Mouse (Mus musculus) spleen, postnatal 14 days (tissue): ENCODE results near the gene Col6a6.

Experiments used
- DNase-seq, 2 experiments: peaks; one replicate each; pipeline ENCODE4 v3.0.0; 2021 to 2022; ENCODE audit warnings: low spot score in 2 of 2

The Col6a6 gene

DNA sequence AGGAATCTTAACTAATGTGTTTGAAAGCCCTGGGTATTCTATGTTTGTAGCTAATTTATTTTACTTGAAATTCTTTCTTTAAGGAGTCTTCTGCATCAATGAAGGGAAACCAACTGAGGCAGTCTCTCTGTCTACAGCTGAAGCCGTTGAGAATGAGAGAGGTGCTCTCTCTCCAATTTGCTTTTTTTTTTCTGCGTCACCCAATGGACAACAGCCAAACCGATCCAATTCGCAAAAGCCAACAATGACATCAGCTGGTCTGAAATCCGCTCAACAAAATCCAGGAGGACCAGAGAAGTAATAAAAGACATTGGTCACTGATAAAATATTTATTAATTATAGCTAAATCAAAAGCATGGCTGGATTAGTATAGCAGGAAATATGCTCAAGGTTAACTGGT lies 26.5 kb downstream of the Col6a6 start:
- DNase-seq = no peak

DNA sequence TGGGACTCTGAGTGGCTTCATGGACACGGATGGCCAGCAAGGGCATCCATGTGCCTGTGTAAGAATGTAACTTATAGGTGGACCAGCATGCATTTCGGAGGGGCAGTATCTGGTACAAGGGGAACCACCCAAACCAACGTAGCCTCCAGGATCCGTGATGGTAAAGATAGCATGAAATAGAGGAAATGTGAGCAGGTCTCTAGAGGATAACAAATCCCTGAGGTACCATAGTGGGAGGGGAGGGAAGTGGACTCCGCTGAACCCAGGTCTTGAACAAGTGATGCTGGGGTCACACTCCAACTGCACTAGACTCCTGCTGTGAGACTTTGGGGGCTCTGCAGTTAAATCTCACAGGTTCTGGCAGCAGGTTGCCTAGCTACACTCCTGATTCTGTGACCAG lies 27.7 kb downstream of the Col6a6 start:
- DNase-seq = no peak

- DNase-seq = no peak
These were observed 31.8 kb downstream of the Col6a6 start for GRCm38 (mm10) chr9:105796137-105796536.

- no peak for DNase-seq
These were observed 33.0 kb downstream of the Col6a6 start for GRCm38 (mm10) chr9:105794965-105795364.

- DNase-seq = no peak
These were observed 36.1 kb downstream of the Col6a6 start for GRCm38 (mm10) chr9:105791810-105792209.

- DNase-seq = no peak
These were observed 39.8 kb downstream of the Col6a6 start for GRCm38 (mm10) chr9:105788203-105788602.

- DNase-seq = no peak
These were observed 40.2 kb downstream of the Col6a6 start for GRCm38 (mm10) chr9:105787800-105788199.

GRCm38 (mm10) chr9:105784026-105784425 lies 43.9 kb downstream of the Col6a6 start:
- no peak for DNase-seq

GRCm38 (mm10) chr9:105780696-105781095 lies 47.3 kb downstream of the Col6a6 start:
- no peak for DNase-seq

GRCm38 (mm10) chr9:105778741-105779140 lies 49.2 kb downstream of the Col6a6 start:
- DNase-seq = no peak

- DNase-seq = no peak
These were observed 53.1 kb downstream of the Col6a6 start for GRCm38 (mm10) chr9:105774878-105775277.

GRCm38 (mm10) chr9:105774321-105774720 lies 53.6 kb downstream of the Col6a6 start:
- no peak for DNase-seq

- DNase-seq = no peak
These were observed 56.6 kb downstream of the Col6a6 start for GRCm38 (mm10) chr9:105771380-105771779.

GRCm38 (mm10) chr9:105770690-105771089 lies 57.3 kb downstream of the Col6a6 start:
- DNase-seq = no peak

DNA sequence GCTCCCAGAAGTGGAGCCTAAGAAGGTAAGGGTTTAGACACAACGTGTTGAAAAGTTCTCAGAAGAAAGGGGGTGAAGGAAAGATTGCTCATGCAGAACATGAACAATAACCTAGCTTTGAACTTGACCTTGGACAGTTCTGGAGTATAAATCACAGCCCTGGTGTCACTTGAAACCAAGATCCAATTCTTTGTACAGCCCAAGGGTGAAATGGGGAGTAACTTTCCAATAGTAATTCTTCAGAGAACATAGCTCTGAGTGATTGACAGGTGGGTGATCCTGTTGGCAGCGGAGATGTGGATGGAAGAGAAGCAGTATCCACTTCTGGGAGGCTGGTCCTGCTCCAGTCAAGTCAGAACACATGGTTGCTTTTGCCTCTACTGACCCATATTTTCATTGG lies 62.1 kb downstream of the Col6a6 start:
- DNase-seq = no peak

- DNase-seq = no peak
These were observed 63.3 kb downstream of the Col6a6 start for GRCm38 (mm10) chr9:105764681-105765080.

GRCm38 (mm10) chr9:105764127-105764526 lies 63.8 kb downstream of the Col6a6 start:
- no peak for DNase-seq

DNA sequence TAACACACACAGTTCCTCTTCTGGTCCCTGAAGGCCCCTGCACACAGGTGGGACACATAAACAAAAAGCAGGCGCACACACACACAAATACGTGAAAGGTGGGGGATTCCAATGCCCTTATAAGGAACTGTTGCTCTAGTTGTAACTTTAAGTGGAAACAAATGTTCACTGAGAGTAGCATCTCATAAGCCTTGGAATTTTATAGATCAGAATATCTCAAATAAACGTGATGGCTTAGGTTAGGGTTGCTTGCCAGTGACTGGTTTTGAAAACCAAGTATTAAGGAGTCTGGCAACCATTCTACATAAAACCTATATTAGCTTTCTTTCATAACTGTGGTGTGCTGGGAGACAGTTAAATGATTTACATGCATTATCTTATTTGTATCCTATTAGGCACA lies 64.3 kb downstream of the Col6a6 start:
- DNase-seq = no peak

DNA sequence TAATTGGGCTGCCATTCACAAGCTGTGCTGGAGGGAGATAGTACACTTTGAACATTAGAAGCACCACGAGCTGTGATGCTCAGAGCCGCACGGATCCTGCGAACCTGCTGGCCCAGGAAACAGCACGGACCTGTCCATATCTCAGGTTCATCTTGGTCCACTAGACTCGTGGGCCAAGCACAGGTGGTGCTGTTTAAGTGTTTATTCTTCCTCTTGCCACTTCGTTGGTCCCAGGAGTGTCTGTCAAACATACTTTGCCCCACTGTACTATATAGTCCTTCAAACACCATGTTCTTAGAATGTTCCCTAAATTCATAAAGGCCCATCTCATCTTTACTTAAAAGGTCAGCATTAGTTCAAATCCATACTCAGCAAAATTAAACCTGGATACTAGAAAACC lies 65.7 kb downstream of the Col6a6 start:
- DNase-seq = no peak

DNA sequence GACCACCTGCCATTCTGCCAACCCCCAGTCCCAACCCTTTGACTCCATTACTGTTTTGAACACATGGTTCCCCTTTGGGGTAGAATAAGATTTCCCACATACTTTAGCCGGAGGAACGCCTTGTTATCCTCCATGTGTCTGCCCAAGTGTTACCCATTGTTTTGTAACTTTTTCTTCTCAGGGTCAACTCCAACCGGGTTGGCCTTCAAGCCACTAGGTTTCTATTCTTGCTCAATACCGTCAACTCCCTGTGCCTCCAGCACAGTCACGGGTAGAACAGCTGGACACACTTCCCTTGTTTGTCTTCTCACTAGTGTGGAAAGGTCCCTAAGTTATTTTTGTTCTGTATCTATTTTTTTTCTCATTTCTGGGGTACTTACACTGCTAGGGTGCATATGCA lies 69.1 kb downstream of the Col6a6 start:
- no peak for DNase-seq

DNA sequence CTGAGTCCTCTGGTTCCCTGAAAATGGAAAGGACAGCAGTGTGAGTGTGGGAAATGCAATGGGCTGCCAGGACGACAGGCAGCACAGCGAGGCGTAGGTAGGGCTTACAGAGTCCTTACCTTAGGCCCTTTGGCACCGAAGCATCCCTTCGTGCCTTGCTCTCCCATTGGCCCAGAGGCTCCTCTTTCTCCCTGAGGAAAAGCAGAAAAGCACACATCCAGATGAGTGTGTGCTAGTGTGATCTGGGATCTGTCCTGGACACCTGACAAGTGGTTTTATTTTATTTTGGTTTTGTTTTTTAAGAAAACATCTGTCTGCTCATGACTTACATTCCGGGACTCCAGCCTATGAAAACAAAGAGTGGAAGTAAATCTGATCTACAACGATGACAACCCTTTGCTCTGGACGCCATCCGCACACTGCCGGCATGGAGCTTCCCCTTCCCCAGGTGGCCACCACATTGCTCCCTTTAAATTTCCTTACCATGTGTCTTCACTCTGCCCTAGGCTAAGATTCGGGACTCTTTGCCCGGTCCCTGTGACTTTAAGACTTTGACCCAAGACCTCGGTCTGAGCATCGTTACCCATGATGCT lies 69.7 kb downstream of the Col6a6 start:
- DNase-seq = no peak

DNA sequence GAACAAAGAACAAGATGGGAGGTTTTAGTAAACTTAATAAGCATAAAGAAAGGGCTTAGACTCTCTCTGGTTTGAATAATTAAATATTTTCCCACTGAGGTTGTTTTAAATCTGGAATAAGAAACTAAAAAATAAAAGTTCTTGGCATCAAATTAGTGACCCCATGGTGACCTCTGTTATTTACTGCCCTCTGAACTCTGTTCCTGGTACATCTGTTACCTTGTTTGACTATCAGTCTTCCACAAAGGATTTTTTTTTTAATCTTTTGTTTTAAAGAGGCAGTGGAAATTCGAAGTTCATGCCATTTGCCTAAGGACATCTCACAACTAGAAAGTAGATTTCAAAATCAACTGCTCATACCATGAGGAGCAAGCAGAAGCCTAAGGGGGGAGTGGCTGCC lies 73.7 kb downstream of the Col6a6 start:
- no peak for DNase-seq

DNA sequence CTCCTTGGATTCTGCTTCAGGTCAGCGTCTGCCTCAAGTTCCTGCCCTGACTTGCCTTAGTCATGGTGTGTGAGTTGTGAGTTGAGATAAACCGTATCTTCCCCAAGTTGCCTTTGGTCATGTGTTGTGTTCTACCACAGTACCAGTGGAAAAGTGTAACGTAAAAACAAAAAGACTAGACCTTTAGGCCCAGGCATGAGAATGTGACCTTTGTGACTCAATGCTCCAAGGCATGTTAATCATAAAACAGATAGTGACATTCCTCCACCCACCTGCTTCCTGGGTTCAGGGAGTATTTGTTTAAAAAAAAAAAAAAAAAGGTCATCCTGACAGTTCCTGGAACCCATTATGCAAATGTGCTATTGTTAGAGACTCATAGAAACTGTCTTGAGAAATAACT lies 82.1 kb downstream of the Col6a6 start:
- DNase-seq = no peak

DNA sequence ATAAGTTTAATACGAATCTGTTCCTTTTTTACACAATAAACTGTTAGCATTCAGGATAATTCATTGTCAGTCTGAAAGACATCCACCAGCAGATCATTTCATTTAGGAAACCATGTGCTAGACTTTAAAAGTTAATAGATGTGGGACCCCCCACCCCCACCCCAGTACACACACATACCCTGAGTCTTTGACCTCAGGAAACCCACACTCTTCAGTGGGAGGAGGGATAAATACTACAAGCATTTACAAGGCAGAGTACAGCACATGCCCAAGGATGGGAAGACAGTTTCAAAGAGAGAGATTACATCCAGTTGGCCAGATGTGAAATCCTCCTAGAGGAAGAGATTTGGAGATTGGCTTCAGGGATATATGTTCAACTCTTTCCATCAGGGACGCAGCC lies 87.5 kb downstream of the Col6a6 start:
- DNase-seq = no peak
